Mouse (Mus musculus) common myeloid progenitor, adult 5-6 weeks (primary cell): ENCODE data around the gene Olfr1037. TPM values are rescaled to one million over a fixed set of nuclear protein-coding genes. Genes with fewer than 3 reads are reported as not detected.
"Not testable (repeated sequence)": the region's sequence is repeated elsewhere in the genome, so short reads cannot be mapped to it uniquely, and the experiment has no call there.

Source experiments
- ATAC-seq: replicated peaks from 2 replicates; pipeline ENCODE4 v1.8.0; 2016; ENCODE audit warnings: low read depth, mild to moderate bottlenecking, moderate TSS enrichment, inconsistent platforms; ENCODE audit not compliant: poor library complexity, severe bottlenecking
- total RNA-seq: library from RNA; stranded (forward); fragments of 200-1000, 187-1606 nt; gene quantifications from 2 replicates; pipeline ENCODE4 v1.2.3, GENCODE M21; 2017

Olfr1037 gene
- not detected in 2 replicates for total RNA-seq

DNA sequence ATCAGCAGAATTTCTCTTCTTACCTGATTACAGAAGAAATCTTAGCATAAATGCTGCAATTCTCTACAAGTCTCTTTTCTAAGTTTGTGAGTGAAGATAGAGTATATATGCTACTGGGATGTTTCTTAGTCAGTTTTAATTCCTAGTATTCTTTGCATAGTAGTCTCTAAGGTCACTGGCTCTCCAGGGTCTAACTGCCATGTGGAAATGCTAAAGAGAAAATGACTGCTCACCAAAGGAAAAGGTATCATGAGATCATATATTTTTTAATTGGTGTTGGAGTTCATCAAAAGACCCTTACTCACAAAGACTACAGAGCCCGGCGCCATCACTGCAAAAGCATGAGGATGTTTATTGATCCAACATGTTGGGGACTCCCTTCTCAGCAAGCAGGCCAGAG is at the start of gene Olfr1037:
Olfr1037 (minus strand) TSS at position 101 of the 400 bp plus-strand sequence.
- ATAC-seq, result no peak

GRCm38 (mm10) chr2:86135828-86136227 is 48.6 kb upstream of the Olfr1037 start, which contains the start of gene Olfr1039:
Olfr1039 (minus strand) TSS chr2:86135928.
- no peak for ATAC-seq

DNA sequence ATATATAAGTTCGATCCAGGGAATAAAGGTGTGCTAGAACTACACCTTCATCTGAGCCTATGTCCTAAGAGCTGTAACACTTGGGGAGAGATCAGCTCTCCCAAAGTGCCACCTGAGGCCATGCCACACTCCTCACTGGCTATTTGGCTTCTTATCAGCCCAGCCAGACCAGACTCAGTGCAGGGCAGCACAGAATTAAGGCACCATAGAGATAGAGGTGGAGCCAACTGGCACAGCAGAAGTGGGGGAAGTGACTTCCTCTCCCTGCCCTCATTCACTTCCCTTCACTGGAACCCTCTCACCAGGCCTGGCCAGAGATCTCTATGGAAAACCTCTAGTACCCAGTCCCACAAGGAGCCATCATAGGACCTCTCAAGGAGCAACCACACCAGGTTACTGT is 6.7 kb downstream of the Olfr1037 start:
- not testable (repeated sequence) for ATAC-seq

DNA sequence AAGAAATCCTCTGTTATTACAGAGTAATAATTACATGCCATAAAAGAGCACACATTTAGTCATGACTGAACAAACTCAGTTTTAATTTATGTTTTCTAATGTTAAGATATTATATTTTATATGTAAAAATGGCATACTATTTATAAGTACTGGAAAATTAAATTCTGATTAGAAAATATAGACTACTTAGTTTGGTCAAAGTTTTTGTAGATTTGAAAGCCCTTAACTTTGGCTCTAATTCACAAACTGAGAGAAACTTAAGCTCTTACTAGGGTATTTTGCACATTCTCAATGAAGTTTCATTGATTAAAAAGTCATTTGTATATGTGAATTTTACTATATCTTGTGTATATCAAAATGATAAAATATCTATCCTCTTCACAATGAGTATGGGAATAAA is 13.5 kb downstream of the Olfr1037 start, which contains the start of gene Olfr1036:
Olfr1036 (plus strand) TSS at position 301 of the 400 bp plus-strand sequence.
- not testable (repeated sequence) for ATAC-seq

- no peak for ATAC-seq
These were observed 17.0 kb downstream of the Olfr1037 start for GRCm38 (mm10) chr2:86070189-86070588.

DNA sequence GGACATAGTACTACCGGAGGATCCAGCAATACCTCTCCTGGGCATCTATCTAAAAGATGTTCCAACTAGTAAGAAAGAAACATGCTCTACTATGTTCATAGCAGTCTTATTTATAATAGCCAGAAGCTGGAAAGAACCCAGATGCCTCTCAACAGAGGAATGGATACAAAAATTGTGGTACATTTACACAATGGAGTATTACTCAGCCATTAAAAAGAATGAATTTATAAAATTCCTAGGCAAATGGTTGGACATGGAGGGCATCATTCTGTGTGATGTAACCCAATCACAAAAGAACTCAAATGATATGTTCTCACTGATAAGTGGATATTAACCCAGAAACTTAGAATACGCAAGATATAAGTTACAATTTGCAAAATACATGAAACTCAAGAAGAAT is 23.4 kb downstream of the Olfr1037 start:
- ATAC-seq, result not testable (repeated sequence)

GRCm38 (mm10) chr2:86050777-86051176 is 36.4 kb downstream of the Olfr1037 start:
- ATAC-seq, result not testable (repeated sequence)

- no peak for ATAC-seq
These were observed 41.6 kb downstream of the Olfr1037 start, which contains the start of gene Olfr1034 for GRCm38 (mm10) chr2:86045561-86045960. Olfr1034 (plus strand) TSS chr2:86045861.

Other genes starting within 250 kb of the Olfr1037 start
- gene Olfr1019, start 241.9 kb downstream of the Olfr1037 start, total RNA-seq, result not detected in 2 replicates
- not detected in 2 replicates for gene Olfr1020, start 240.4 kb downstream of the Olfr1037 start, total RNA-seq
- gene Olfr1022, start 218.8 kb downstream of the Olfr1037 start, total RNA-seq, result not detected in 2 replicates
- not detected in 2 replicates for gene Olfr1023, start 201.7 kb downstream of the Olfr1037 start, total RNA-seq
- not detected in 2 replicates for gene Olfr1024, start 182.3 kb downstream of the Olfr1037 start, total RNA-seq
- not detected in 2 replicates for gene Olfr1025-ps1, start 172.2 kb downstream of the Olfr1037 start, total RNA-seq
- not detected in 2 replicates for gene Olfr1026, start 165.8 kb downstream of the Olfr1037 start, total RNA-seq
- gene Olfr1028, start 136.9 kb downstream of the Olfr1037 start, total RNA-seq, result not detected in 2 replicates
- not detected in 2 replicates for gene Olfr1029, start 113.5 kb downstream of the Olfr1037 start, total RNA-seq
- gene Olfr1030, start 108.1 kb downstream of the Olfr1037 start, total RNA-seq, result not detected in 2 replicates
- not detected in 2 replicates for gene Olfr1031, start 97.1 kb downstream of the Olfr1037 start, total RNA-seq
- gene Olfr1032, start 81.8 kb downstream of the Olfr1037 start, total RNA-seq, result not detected in 2 replicates
- gene Olfr1033, start 66.8 kb downstream of the Olfr1037 start, total RNA-seq, result 0.18 TPM in 1 of 2 replicates, not detected in the other
- gene Olfr1034, start 41.5 kb downstream of the Olfr1037 start, total RNA-seq, result not detected in 2 replicates
- gene Olfr1036, start 13.4 kb downstream of the Olfr1037 start, total RNA-seq, result not detected in 2 replicates
- gene Olfr1039, start 48.5 kb upstream of the Olfr1037 start, total RNA-seq, result not detected in 2 replicates
- gene Olfr1040, start 59.3 kb upstream of the Olfr1037 start, total RNA-seq, result not detected in 2 replicates
- gene Olfr1042, start 74.5 kb upstream of the Olfr1037 start, total RNA-seq, result not detected in 2 replicates
- gene Olfr1043, start 80.1 kb upstream of the Olfr1037 start, total RNA-seq, result not detected in 2 replicates
- not detected in 2 replicates for gene Olfr1044, start 90.4 kb upstream of the Olfr1037 start, total RNA-seq
- not detected in 2 replicates for gene Olfr52, start 98.3 kb upstream of the Olfr1037 start, total RNA-seq
- not detected in 2 replicates for gene Olfr1045, start 115.6 kb upstream of the Olfr1037 start, total RNA-seq
- gene Olfr1046, start 131.9 kb upstream of the Olfr1037 start, total RNA-seq, result not detected in 2 replicates
- gene Olfr1047, start 144.0 kb upstream of the Olfr1037 start, total RNA-seq, result not detected in 2 replicates
- gene Olfr1048, start 152.9 kb upstream of the Olfr1037 start, total RNA-seq, result not detected in 2 replicates
- not detected in 2 replicates for gene Olfr1049, start 170.9 kb upstream of the Olfr1037 start, total RNA-seq
- not detected in 2 replicates for gene Olfr1051, start 191.7 kb upstream of the Olfr1037 start, total RNA-seq
- gene Olfr1052, start 205.1 kb upstream of the Olfr1037 start, total RNA-seq, result not detected in 2 replicates
- gene Olfr1053, start 227.9 kb upstream of the Olfr1037 start, total RNA-seq, result not detected in 2 replicates
- gene Olfr1054, start 248.0 kb upstream of the Olfr1037 start, total RNA-seq, result not detected in 2 replicates